Mouse (Mus musculus) kidney, adult 11 months (tissue): ENCODE results near the gene Pop4.
"Not testable (repeated sequence)": the region's sequence is repeated elsewhere in the genome, so short reads cannot be mapped to it uniquely, and the experiment has no call there.

Experiments
- DNase-seq: peaks from one replicate; pipeline ENCODE4 v3.0.0; 2022

Gene Pop4

GRCm38 (mm10) chr7:38270703-38271510, at the start of gene Pop4:
Gene Pop4 (minus strand): TSS chr7:38271423.
- DNase-seq = peak; percentile 83

GRCm38 (mm10) chr7:38320641-38321040, 49.4 kb upstream of the Pop4 start:
- DNase-seq = no peak

GRCm38 (mm10) chr7:38282192-38282591, 11.0 kb upstream of the Pop4 start:
- DNase-seq = not testable (repeated sequence)

GRCm38 (mm10) chr7:38272551-38272950, 1.3 kb upstream of the Pop4 start:
- DNase-seq = no peak

- no peak for DNase-seq
Measured at GRCm38 (mm10) chr7:38271859-38272258, 636 bp upstream of the Pop4 start.

- no peak for DNase-seq
Measured at GRCm38 (mm10) chr7:38271511-38271811, 238 bp upstream of the Pop4 start.

GRCm38 (mm10) chr7:38267006-38267680, 4.1 kb downstream of the Pop4 start:
- peak; percentile 39 for DNase-seq

GRCm38 (mm10) chr7:38262406-38262805, 8.8 kb downstream of the Pop4 start:
- no peak for DNase-seq

- no peak for DNase-seq
Measured at GRCm38 (mm10) chr7:38259631-38260030, 11.6 kb downstream of the Pop4 start.

GRCm38 (mm10) chr7:38253441-38253840, 17.8 kb downstream of the Pop4 start:
- DNase-seq = no peak

- no peak for DNase-seq
Measured at GRCm38 (mm10) chr7:38251494-38252216, 19.6 kb downstream of the Pop4 start.

GRCm38 (mm10) chr7:38242417-38242816, 28.8 kb downstream of the Pop4 start:
- DNase-seq = no peak

- no peak for DNase-seq
Measured at GRCm38 (mm10) chr7:38237140-38237539, 34.1 kb downstream of the Pop4 start.

- DNase-seq = peak; percentile 64
Measured at GRCm38 (mm10) chr7:38236400-38237105, 34.7 kb downstream of the Pop4 start.

- no peak for DNase-seq
Measured at GRCm38 (mm10) chr7:38230285-38230684, 40.9 kb downstream of the Pop4 start.

GRCm38 (mm10) chr7:38228329-38228728, 42.9 kb downstream of the Pop4 start:
- no peak for DNase-seq

- DNase-seq = peak; percentile 96
Measured at GRCm38 (mm10) chr7:38227900-38228298, 43.3 kb downstream of the Pop4 start, which contains the start of gene Plekhf1. Gene Plekhf1 (minus strand): TSS chr7:38228016.

- peak; percentile 77 for DNase-seq
Measured at GRCm38 (mm10) chr7:38227181-38227899, 43.9 kb downstream of the Pop4 start.

- DNase-seq = no peak
Measured at GRCm38 (mm10) chr7:38226226-38226625, 45.0 kb downstream of the Pop4 start.

- DNase-seq = peak; percentile 64
Measured at GRCm38 (mm10) chr7:38224577-38225369, 46.5 kb downstream of the Pop4 start.

- peak; percentile 40 for DNase-seq
Measured at GRCm38 (mm10) chr7:38220866-38221265, 50.4 kb downstream of the Pop4 start.
